Mouse (Mus musculus): ENCODE measurements at regions not wholly inside any gene's neighbourhood (a gene's known extent, or its start where the extent isn't known, plus 50 kb on each side); places are given as distances from the start of the nearest gene placed in this dataset.
"Not testable (repeated sequence)": the region's sequence is repeated elsewhere in the genome, so short reads cannot be mapped to it uniquely, and the experiment has no call there.

DNA sequence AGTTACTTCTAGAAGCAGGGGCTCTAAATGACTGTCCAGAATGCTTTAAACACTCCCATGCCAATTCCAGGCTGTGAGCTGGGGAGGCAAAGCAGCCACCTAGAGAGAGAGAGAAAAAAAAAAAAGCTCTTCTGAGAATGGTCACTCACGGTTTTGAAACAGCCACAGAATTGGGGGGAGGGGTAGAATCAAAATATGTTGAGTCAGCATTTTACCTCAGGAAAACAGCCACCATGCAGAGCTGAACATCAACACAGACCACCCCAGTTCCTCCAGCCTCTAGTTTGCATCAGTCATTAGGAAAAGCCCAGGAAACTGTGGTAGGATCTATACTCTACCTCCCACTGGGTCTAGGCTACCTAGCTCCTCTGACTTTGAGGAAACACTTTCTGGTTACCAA is 124.1 kb upstream of the Gm5150 start:
- DNase-seq, result no peak

DNA sequence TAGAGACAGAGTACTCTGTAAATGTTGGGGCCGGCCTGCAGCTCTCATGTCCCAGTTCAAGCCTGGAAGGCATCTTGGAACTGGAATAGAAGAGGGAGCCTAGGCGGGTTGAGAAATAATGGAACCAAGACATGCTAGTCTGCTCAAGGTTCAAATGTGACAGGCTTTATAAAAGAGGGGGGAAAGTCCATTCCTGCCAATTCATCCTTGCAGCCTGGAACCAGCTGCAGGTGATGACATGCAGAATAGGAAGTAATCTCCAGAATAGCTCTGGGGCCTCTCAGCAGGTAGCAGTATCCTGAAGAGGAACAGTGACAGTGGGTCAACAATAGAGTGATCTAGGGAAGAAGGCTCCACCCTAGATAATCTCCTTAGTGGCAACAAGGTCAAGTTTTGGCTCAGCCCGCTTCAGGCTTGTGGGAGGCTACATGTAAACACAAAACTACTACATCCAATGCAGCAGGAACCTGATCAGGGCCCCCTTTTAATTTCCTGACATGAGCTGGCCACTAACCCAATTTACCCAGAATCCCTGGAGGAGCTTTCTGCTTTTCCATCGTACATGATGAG is 119.2 kb upstream of the Gm5150 start:
- DNase-seq, result not testable (repeated sequence)

DNA sequence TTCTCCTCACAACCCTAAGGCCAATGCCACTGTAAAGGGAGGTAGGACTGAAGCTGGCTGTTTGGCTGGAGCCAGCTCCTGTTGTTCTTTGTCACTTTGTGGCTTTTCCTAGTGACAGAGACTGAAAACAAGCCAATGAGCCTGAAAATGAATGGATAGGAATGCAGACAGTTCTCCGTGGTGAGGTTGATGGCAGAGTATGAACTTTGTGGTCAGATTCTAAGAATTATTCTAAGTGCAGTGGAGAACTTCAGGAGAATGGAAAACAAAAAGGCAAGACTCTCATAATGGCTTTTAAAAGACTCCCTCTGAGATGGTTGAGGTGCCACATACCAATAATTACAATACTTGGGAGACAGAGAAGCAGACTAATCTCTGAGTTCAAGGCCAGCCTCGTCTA is 109.7 kb upstream of the Gm5150 start:
- no peak for DNase-seq

DNA sequence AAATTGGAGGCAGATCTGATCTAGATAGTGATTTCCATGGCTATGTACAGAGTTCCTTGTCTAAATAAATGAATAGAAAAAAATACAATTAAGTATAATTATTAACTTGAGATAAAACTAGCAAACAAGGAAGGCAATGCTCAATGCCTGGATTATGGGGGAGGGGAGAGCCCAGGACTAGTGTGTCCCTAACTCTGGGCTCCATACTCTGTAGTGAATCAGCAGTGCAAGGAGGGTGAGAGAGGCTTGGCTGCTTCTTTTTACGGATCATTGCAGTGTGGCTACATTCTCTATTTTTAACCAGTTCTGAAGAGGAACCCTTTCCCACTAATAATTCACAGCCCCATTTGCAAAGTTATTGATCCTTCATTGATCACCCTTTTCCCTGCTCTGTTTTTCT is 101.3 kb upstream of the Gm5150 start:
- DNase-seq, result no peak

DNA sequence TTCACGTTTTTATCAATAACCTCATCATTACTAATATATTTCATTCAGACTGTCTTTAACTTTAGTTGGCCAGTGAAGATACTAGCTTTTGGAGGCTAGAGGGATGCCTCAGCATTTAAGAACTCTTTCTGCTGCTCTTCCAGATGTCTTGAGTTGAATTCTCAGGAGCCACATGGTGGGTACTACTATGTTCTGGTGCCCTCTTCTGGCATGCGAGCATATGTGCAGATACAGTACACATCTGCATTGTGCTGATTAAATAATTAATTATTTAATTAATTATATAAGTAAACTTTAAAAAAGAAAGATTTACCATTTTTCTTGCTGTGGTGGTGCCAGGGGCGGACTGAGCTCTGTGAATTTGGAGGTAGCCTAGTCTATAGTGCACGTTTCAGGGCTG is 98.8 kb upstream of the Gm5150 start:
- no peak for DNase-seq

DNA sequence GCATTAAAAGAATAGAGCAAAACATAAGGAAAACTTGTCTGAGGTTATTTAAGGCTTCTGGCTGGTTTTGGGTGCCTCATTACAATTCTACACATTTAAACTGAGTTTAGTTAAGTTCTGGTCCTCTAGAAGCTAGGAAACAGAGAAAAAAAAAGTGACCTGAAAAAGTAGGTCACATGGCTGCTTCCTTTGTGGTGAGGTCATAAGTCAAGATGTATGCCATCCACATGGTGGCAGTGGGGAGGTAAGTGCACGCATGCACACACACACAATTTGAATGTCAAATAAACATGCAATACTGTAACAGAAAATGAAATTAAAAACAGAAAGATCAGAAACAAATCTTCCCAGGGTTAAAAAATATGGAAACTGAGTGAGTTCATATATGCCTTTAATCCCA is 96.9 kb upstream of the Gm5150 start:
- DNase-seq, result no peak

DNA sequence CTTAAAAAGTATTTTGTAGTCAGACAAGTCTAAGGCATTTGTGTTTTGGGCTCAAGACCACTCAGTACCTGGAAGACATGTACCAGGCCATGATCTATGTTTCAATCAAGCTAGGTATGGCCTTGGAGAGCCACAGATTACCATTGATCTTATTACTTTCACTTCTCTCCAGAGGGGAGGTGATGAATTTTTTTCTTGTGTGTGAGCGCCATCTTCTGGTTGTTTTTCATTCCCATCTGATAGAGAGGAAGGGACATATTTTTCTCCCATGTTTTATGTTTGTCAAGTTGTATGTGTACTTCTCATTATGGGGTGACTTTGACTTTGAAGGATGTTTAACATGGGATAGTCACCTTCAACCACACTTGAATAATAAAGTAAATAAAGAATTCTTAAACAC is 80.3 kb upstream of the Gm5150 start:
- DNase-seq, result peak; percentile 10

DNA sequence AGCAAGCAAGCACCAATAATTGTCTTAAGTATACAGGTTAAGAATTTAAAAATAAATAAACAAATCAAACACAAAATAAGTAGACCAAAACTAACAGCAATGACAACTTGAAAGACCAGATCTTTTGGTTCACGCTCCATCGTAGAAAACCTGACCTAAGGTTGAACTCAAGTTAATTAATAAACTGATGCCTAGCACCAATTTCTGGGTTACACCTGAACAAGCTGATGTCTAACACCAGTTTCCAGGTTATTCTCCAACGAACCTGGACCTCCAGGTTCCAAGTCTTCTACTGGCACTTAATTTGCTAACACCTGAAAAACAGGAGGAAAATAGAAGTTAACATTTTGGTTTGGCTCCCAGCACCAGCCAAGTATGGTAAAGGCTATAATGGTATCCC is 79.1 kb upstream of the Gm5150 start:
- no peak for DNase-seq

DNA sequence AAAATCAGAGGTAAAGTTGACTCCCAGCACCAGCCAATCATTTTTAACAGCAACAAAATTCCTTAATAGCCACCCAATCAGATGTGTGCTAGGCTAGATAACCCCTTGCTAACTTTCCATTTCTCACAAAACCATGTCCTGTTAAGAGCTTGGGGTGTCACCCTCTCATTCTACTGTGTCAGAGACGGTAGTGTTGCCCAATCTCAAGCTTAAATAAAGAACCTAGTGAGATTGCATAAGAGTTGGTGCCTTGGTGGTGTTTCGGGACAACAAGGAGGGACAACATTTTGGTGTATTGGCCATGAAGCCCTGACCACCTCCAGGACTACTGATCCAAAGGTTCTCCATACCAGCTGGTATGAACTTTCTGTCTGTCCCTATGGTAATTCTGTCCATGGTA is 72.9 kb upstream of the Gm5150 start:
- no peak for DNase-seq

DNA sequence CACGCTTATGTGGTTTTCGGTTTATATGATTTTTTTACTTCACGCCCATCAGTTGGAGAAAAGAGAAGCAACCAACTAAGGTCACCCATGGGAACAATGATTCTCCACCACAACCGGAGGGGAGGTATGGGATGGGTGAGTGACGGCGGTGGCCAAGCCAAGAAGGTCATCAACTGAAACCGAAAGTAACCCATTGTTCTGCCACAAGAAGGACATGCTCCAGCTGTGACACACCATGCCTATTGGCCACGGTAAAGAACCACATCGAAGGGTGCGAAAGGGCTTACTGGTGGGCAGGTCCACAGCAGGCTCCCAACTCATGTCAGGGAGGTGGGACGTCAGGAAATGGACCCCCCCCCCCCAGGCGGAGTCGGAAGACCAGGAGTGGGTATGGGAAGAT is 65.7 kb upstream of the Gm5150 start:
- no peak for DNase-seq

DNA sequence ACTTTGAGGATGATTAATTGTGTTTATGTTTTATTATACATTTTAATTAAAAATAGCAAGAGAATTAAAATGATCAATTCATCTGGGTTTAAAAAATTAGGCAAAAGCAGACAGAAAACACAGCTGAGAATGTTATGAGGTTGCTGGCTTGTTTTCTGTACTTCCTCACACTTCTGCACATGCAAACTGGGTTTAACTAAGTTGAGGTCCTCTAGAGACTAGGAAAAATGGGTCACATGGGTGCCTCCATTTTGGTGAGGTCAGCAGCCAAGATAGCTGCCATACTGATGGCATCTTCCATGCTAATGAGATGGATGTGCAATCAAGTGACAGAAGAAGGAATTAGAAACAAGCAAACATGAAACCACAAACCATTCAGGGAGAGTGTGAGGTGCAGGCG is 64.7 kb upstream of the Gm5150 start:
- no peak for DNase-seq

DNA sequence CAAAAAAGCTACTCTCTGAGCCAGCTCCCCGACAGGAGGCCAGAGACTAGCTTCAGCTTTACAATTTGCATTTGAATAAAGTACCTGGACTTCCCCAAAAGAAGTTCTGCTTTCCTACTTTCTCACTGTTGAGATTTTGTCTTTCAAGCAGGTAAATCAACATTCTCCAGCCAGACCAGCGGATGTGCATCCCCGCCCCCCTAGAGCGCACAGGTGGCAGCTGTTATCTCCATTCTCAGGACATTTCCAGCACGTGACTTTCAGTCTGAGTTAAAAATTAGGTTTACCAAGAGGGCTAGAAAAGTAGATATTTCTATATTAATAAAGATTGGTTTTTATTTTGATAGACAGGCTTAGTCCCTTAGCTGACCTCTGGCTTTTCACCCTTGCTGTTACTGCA is 51.5 kb upstream of the Gm5150 start:
- DNase-seq, result not testable (repeated sequence)

Data from lung, postnatal 36 days (tissue).